Mouse (Mus musculus): Measurements from ENCODE around the gene Nfyb. TPM values are rescaled to one million over a fixed set of nuclear protein-coding genes. Genes with fewer than 3 reads are reported as not detected.

Gene Nfyb
- 27.0 to 47.0 TPM (median 33.0 TPM) in 4 replicates for total RNA-seq (2023)

GRCm38 (mm10) chr10:82763840-82764631, at the start of gene Nfyb:
TSS of gene Nfyb (minus strand) at chr10:82764144.

Other genes starting within 250 kb of the Nfyb start
- 13.2 to 17.1 TPM (median 15.6 TPM) in 4 replicates for gene 1190007I07Rik, start 140.9 kb downstream of the Nfyb start, total RNA-seq (2023)
- 93.3 to 107 TPM (median 104 TPM) in 4 replicates for gene Tdg, start 134.3 kb downstream of the Nfyb start, total RNA-seq (2023)
- gene Glt8d2, start 73.5 kb downstream of the Nfyb start, total RNA-seq (2023), result not detected in 4 replicates
- 22.8 to 31.5 TPM (median 25.6 TPM) in 4 replicates for gene Hcfc2, start 68.0 kb downstream of the Nfyb start, total RNA-seq (2023)
- gene Txnrd1, start 69.8 kb upstream of the Nfyb start, total RNA-seq (2023), result 35.2 to 43.1 TPM (median 37.4 TPM) in 4 replicates
- 4.9 to 5.9 TPM (median 5.5 TPM) in 4 replicates for gene Eid3, start 102.5 kb upstream of the Nfyb start, total RNA-seq (2023)
- 11.0 to 16.5 TPM (median 13.5 TPM) in 4 replicates for gene Chst11, start 221.4 kb upstream of the Nfyb start, total RNA-seq (2023)